Mouse (Mus musculus): ENCODE results near the gene Sox10.

DNA sequence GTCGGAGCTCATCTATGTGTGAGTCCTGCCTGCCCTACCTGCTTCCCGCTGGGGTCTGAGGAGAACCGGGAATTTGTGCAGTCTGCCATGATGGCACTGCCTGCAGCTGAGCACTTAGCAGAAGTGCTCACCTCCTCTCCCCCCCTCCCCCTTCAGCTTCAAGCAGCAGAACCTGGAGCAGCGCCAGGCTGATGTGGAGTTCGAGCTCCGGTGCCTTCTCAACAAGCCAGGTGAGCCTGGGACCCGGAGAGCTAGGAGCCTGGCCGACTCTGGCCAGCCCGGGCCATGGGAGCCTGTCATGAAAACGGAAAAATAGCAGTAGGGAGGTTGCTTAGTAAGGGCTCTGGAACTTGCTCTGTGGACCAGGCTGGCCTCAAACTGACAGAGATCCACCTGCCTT lies 34.3 kb downstream of the Sox10 start:
- TF ChIP-seq CTCF (IDR thresholded peaks at IDR 0.05; ENCODE audit: control insufficient read depth, insufficient read depth, insufficient read length) (no peak), USF1 (IDR thresholded peaks at IDR 0.05; ENCODE audit: low read depth) (no peak), MYOG (IDR thresholded peaks at IDR 0.05; ENCODE audit: control insufficient read depth, extremely low read depth, insufficient read length) (no peak), MAX (IDR thresholded peaks at IDR 0.05) (no peak), FOSL1 (IDR thresholded peaks at IDR 0.05; ENCODE audit: insufficient read depth, low read length, poor library complexity, severe bottlenecking) (no peak), MYOD1 (IDR thresholded peaks at IDR 0.05; ENCODE audit: control insufficient read depth, insufficient read length, low read depth) (no peak), CEBPB (IDR thresholded peaks at IDR 0.05; ENCODE audit: low read depth) (no peak)

All from C2C12 (cell line).